Mouse (Mus musculus) thymus, adult 18-20 months (tissue): Measurements from ENCODE around the gene Tenm4.

Experiments used
- DNase-seq, 2 experiments: peaks; one replicate each; pipeline ENCODE4 v3.0.0; 2022; ENCODE audit warnings: mixed read lengths in 2 of 2

Tenm4 gene

GRCm38 (mm10) chr7:96536313-96536880 lies 365.4 kb downstream of the Tenm4 start:
- DNase-seq = no peak

GRCm38 (mm10) chr7:96539248-96540034 lies 368.4 kb downstream of the Tenm4 start:
- DNase-seq = no peak

- DNase-seq = no peak
These were observed 369.5 kb downstream of the Tenm4 start for GRCm38 (mm10) chr7:96540458-96541096.

- DNase-seq = no peak
These were observed 374.9 kb downstream of the Tenm4 start for GRCm38 (mm10) chr7:96545979-96546378.

- no peak for DNase-seq
These were observed 380.8 kb downstream of the Tenm4 start for GRCm38 (mm10) chr7:96551809-96552208.

GRCm38 (mm10) chr7:96552292-96552860 lies 381.3 kb downstream of the Tenm4 start:
- no peak for DNase-seq

- peak in 1 of 2 experiments; percentile 3 for DNase-seq
These were observed 383.2 kb downstream of the Tenm4 start for GRCm38 (mm10) chr7:96554277-96554690.

- no peak for DNase-seq
These were observed 384.2 kb downstream of the Tenm4 start for GRCm38 (mm10) chr7:96555294-96555693.

- no peak for DNase-seq
These were observed 385.7 kb downstream of the Tenm4 start for GRCm38 (mm10) chr7:96556756-96557155.

- DNase-seq = no peak
These were observed 391.8 kb downstream of the Tenm4 start for GRCm38 (mm10) chr7:96562890-96563289.

- no peak for DNase-seq
These were observed 392.5 kb downstream of the Tenm4 start for GRCm38 (mm10) chr7:96563329-96564065.

GRCm38 (mm10) chr7:96565806-96566205 lies 394.8 kb downstream of the Tenm4 start:
- no peak for DNase-seq

- no peak for DNase-seq
These were observed 395.2 kb downstream of the Tenm4 start for GRCm38 (mm10) chr7:96566260-96566659.

- no peak for DNase-seq
These were observed 397.0 kb downstream of the Tenm4 start for GRCm38 (mm10) chr7:96568034-96568433.

- no peak for DNase-seq
These were observed 399.9 kb downstream of the Tenm4 start for GRCm38 (mm10) chr7:96570965-96571364.

GRCm38 (mm10) chr7:96572995-96573394 lies 401.9 kb downstream of the Tenm4 start:
- DNase-seq = no peak

GRCm38 (mm10) chr7:96575202-96575650 lies 404.2 kb downstream of the Tenm4 start:
- no peak for DNase-seq

- DNase-seq = no peak
These were observed 411.7 kb downstream of the Tenm4 start for GRCm38 (mm10) chr7:96582752-96583151.

GRCm38 (mm10) chr7:96587403-96587802 lies 416.4 kb downstream of the Tenm4 start:
- no peak for DNase-seq

- no peak for DNase-seq
These were observed 417.5 kb downstream of the Tenm4 start for GRCm38 (mm10) chr7:96588567-96588966.

- DNase-seq = no peak
These were observed 424.7 kb downstream of the Tenm4 start for GRCm38 (mm10) chr7:96595535-96596295.
